Mouse (Mus musculus) heart, embryonic 16.5 days (tissue): ENCODE measurements around the gene Bzw2. TPM values are rescaled to one million over a fixed set of nuclear protein-coding genes. Genes with fewer than 3 reads are reported as not detected.
A peak's percentile ranks its signal among the peaks of the same experiment; 100 is the strongest.

Source experiments
- ATAC-seq: fragments of 200-750 bp; cut with Nextera tagmentation; replicated peaks from 2 replicates; pipeline ENCODE4 v1.8.0; 2017; ENCODE audit warnings: moderate number of reproducible peaks; ENCODE audit not compliant: insufficient read depth, low FRiP score; ENCODE audit errors: extremely low read depth
- H3K27ac ChIP-seq: fragments of 300-500 bp; sonication (generic); 2 replicates; pipeline ENCODE4 v1.5.1; 2014; ENCODE audit warnings: mild to moderate bottlenecking, low read length, control low read depth, moderate library complexity
- H3K27me3 ChIP-seq: fragments of 300-500 bp; sonication (generic); 2 replicates; pipeline ENCODE4 v1.6.1; 2014; ENCODE audit warnings: low read length, mixed read lengths; ENCODE audit not compliant: control insufficient read depth, insufficient read depth
- H3K36me3 ChIP-seq: fragments of 300-500 bp; sonication (generic); 2 replicates; pipeline ENCODE4 v1.6.1; 2014; ENCODE audit not compliant: control insufficient read depth, insufficient read depth
- H3K4me1 ChIP-seq: fragments of 300-500 bp; sonication (generic); 2 replicates; pipeline ENCODE4 v1.6.1; 2014; ENCODE audit warnings: low read length, mixed read lengths; ENCODE audit not compliant: control insufficient read depth, insufficient read depth
- H3K4me2 ChIP-seq: fragments of 300-500 bp; sonication (generic); 2 replicates; pipeline ENCODE4 v1.6.1; 2014; ENCODE audit warnings: low read depth, mild to moderate bottlenecking, control low read depth, low read length
- H3K4me3 ChIP-seq: fragments of 300-500 bp; sonication (generic); 2 replicates; pipeline ENCODE4 v1.5.1; 2014; ENCODE audit warnings: mild to moderate bottlenecking, control low read depth, low read length
- H3K9ac ChIP-seq: fragments of 300-500 bp; sonication (generic); 2 replicates; pipeline ENCODE4 v1.6.1; 2014; ENCODE audit warnings: low read length, control low read depth
- H3K9me3 ChIP-seq: fragments of 300-500 bp; sonication (generic); replicated peaks from 2 replicates; pipeline ENCODE4 v1.6.1; 2016; ENCODE audit warnings: low read length; ENCODE audit not compliant: control insufficient read depth
- WGBS: fragments of 180-500 bp; shearing (Covaris S2); extraction: QIAGEN DNeasy Blood & Tissue Kit; methylation state at CpG from one replicate; pipeline ENCODE4 v1.1.7; 2014; 5-methylcytosine and 5-hydroxymethylcytosine counted together
- polyA plus RNA-seq: library from polyadenylated mRNA; unstranded; fragments of >200 nt; fragmentation: Nextera tagmentation; extraction: Ambion mirVana; gene quantifications from 2 replicates; pipeline ENCODE4 v1.2.1, GENCODE M21; 2015

The Bzw2 gene
- polyA plus RNA-seq, 1 experiment from 2014 or later = 210 TPM

GRCm38 (mm10) chr12:36165299-36165698 is 7.4 kb upstream of the Bzw2 start:
- 65% methylated on average over 1 of the region's 1 CpGs for WGBS
- no peak overlapping the region for H3K27ac ChIP-seq
- no peaks in the 10 kb centered on the region for H3K27me3 ChIP-seq

GRCm38 (mm10) chr12:36164126-36164791 is 6.4 kb upstream of the Bzw2 start:
- no peaks in the 10 kb centered on the region for H3K9me3 ChIP-seq
- 41% methylated on average over 7 of the region's 7 CpGs for WGBS
- no peaks in the 10 kb centered on the region for H3K27me3 ChIP-seq
- H3K4me1 ChIP-seq = peaks cover 19% of the 10 kb centered on the region
- H3K4me2 ChIP-seq = no peak overlapping the region
- H3K9ac ChIP-seq = no peak overlapping the region
- H3K27ac ChIP-seq = no peak overlapping the region
- ATAC-seq = no peak
- H3K4me3 ChIP-seq = no peak overlapping the region
- 0 out of 2 replicates have a peak, but pooled peaks cover 3% of the 10 kb centered on the region for H3K36me3 ChIP-seq

More at GRCm38 (mm10) chr12:36165299-36165698, 7.4 kb upstream of the Bzw2 start:
- Histone ChIP-seq H3K36me3 (peaks cover 3% of the 10 kb centered on the region; the same call in 1 of the 2 replicates), H3K4me1 (peaks cover 19% of the 10 kb centered on the region), H3K9ac (no peak overlapping the region), H3K9me3 (no peaks in the 10 kb centered on the region), H3K4me2 (no peak overlapping the region), H3K4me3 (no peak overlapping the region)
- ATAC-seq = no peak

GRCm38 (mm10) chr12:36157304-36157637 is 609 bp downstream of the Bzw2 start:
- peak; percentile 16; the same call in 1 of the 2 replicates for ATAC-seq

GRCm38 (mm10) chr12:36156637-36157303 is 1.1 kb downstream of the Bzw2 start, which contains the start of gene Ankmy2:
Gene Ankmy2, plus strand, starts transcription at chr12:36157114.
- H3K4me2 ChIP-seq = peak within 1 kb of the TSS; percentile 69
- peak within 1 kb of the TSS; percentile 97 for H3K9ac ChIP-seq
- H3K9me3 ChIP-seq = no peaks in the 10 kb centered on the region
- H3K4me1 ChIP-seq = peaks cover 28% of the 10 kb centered on the region
- under 1% methylated on average over 42 of the region's 42 CpGs for WGBS
- no peaks in the 10 kb centered on the region for H3K27me3 ChIP-seq
- H3K4me3 ChIP-seq = peak within 1 kb of the TSS; percentile 97
- ATAC-seq = peak; percentile 94
- H3K36me3 ChIP-seq = no peaks in the 10 kb centered on the region
- H3K27ac ChIP-seq = peak within 1 kb of the TSS; percentile 98

More at GRCm38 (mm10) chr12:36157304-36157637, 609 bp downstream of the Bzw2 start:
- Histone ChIP-seq H3K4me2 (peak overlapping the region; percentile 69), H3K4me1 (peaks cover 28% of the 10 kb centered on the region), H3K27me3 (no peaks in the 10 kb centered on the region), H3K9ac (peak overlapping the region; percentile 92), H3K4me3 (peak overlapping the region; percentile 97), H3K36me3 (no peaks in the 10 kb centered on the region), H3K9me3 (no peaks in the 10 kb centered on the region), H3K27ac (peak overlapping the region; percentile 98)
- WGBS = 0% methylated on average over 14 of the region's 14 CpGs

- Histone ChIP-seq H3K9ac (peak overlapping the region; percentile 97), H3K4me1 (peaks cover 30% of the 10 kb centered on the region), H3K27ac (peak overlapping the region; percentile 98), H3K9me3 (no peaks in the 10 kb centered on the region), H3K4me3 (peak overlapping the region; percentile 97), H3K4me2 (peak overlapping the region; percentile 69), H3K36me3 (no peaks in the 10 kb centered on the region), H3K27me3 (no peaks in the 10 kb centered on the region)
- ATAC-seq = peak; percentile 23
- WGBS = under 1% methylated on average over 33 of the region's 33 CpGs
Measured at GRCm38 (mm10) chr12:36156101-36156636, 1.7 kb downstream of the Bzw2 start.

GRCm38 (mm10) chr12:36155141-36155641 is 2.7 kb downstream of the Bzw2 start:
- Histone ChIP-seq H3K4me1 (peaks cover 38% of the 10 kb centered on the region), H3K27me3 (no peaks in the 10 kb centered on the region), H3K36me3 (no peaks in the 10 kb centered on the region), H3K9ac (peak overlapping the region; percentile 97), H3K27ac (peak overlapping the region; percentile 98), H3K9me3 (no peaks in the 10 kb centered on the region), H3K4me2 (peak overlapping the region; percentile 69), H3K4me3 (peak overlapping the region; percentile 97)
- no peak for ATAC-seq
- 6% methylated on average over 8 of the region's 8 CpGs for WGBS

- Histone ChIP-seq H3K4me2 (peak overlapping the region; percentile 49), H3K36me3 (no peaks in the 10 kb centered on the region), H3K9me3 (0 out of 2 replicates have a peak, but pooled peaks cover under 1% of the 10 kb centered on the region), H3K27me3 (no peaks in the 10 kb centered on the region), H3K4me3 (0 out of 2 replicates have a peak overlapping the region, but pooled peaks have one; percentile 8), H3K4me1 (peaks cover 49% of the 10 kb centered on the region), H3K27ac (peak overlapping the region; percentile 88), H3K9ac (no peak overlapping the region; the same call in 1 of the 2 replicates)
- 45% methylated on average over 2 of the region's 2 CpGs for WGBS
- peak; percentile 55; the same call in 1 of the 2 replicates for ATAC-seq
Measured at GRCm38 (mm10) chr12:36150737-36151136, 7.1 kb downstream of the Bzw2 start.

- Histone ChIP-seq H3K27ac (peak overlapping the region; percentile 88), H3K4me1 (peaks cover 47% of the 10 kb centered on the region), H3K9ac (peak overlapping the region; percentile 30; the same call in 1 of the 2 replicates), H3K4me3 (no peak overlapping the region), H3K4me2 (peak overlapping the region; percentile 49), H3K36me3 (no peaks in the 10 kb centered on the region), H3K9me3 (0 out of 2 replicates have a peak, but pooled peaks cover 2% of the 10 kb centered on the region), H3K27me3 (no peaks in the 10 kb centered on the region)
- no peak for ATAC-seq
- 49% methylated on average over 2 of the region's 2 CpGs for WGBS
Measured at GRCm38 (mm10) chr12:36150265-36150664, 7.6 kb downstream of the Bzw2 start.
